Mouse (Mus musculus): ENCODE data around the gene Slc31a2.
"Not testable (repeated sequence)": the region's sequence is repeated elsewhere in the genome, so short reads cannot be mapped to it uniquely, and the experiment has no call there.

Slc31a2 gene

DNA sequence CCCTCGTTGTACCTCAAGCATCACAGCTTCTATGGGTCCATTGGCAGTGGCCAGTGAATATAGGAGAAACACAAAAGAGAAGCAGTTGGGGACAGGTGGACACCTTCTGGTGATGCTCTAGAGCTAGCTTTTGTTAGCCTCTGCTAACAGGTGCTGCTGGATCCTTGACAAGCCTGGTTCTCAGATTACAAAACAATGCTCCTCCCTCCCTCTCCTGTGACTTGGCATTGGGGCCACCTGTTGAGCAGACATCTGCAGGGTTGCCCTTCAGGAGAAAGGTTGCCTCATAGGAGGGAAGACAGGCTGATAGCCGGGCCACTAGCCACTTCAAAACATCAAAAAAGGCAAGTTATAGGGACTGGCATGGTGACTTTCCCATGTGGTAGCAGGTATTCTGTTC lies at the start of gene Slc31a2:
Gene Slc31a2 (plus strand): TSS at position 287 of the 400 bp plus-strand sequence.
- DNase-seq (ENCODE audit: low spot score in 2 of 2) = no peak

DNA sequence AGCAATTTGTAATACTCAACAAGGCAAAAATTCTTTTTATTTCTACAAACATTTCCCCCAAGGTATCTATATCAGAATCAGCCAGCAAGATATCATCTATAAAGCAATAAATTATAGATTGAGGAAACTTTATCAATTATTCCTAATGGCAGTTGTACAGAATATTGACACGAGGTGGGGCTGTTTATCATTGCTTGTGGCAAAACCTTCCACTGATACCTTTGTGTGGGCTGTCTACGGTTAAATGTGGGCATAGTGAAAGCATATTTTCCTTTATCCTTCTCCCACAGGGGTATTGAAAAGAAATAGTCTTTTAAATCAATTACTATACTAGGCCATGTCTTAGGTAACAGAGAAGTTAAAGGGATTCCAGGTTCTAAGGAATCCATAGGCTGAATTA lies 48.9 kb upstream of the Slc31a2 start:
- DNase-seq (ENCODE audit: low spot score in 2 of 2) = no peak

DNA sequence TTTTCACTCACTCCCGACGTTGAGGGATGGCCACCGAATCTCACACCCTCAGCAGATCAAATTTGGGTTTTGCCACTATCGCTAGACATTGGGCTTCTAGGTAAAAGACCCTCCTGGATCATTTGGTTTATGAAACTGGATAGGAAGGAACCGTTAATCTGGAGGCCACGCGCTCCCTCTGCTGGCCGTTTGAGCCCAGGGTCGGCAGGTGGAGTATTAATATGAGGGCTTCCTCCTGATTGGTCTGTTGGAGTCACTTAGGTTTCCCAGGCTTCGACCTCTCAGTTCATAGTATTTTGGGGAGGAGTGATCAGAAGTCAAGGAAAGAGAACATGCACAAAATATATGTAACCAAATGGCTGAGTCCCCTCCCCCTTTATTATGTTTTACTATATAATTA lies 34.0 kb upstream of the Slc31a2 start:
- peak in 1 of 2 experiments; percentile 37 for DNase-seq (ENCODE audit: low spot score in 2 of 2)

DNA sequence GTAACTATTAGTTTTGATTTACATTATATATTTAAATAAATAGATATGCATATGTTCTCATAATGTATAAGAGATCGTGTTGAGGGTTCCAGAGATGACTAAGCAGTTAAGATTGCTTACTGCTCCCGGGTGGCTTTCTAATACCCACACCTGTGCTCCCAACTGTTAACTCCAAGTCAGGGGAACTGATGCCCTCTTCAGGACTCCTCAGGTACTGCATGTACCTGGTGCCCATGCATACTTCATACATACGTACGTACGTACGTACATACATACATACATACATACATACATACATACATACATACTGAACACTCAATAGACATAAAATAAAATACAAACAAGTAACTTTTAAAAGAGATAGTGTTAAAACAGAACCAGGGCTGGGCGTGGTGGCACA lies 32.9 kb upstream of the Slc31a2 start:
- DNase-seq (ENCODE audit: low spot score in 2 of 2) = no peak

DNA sequence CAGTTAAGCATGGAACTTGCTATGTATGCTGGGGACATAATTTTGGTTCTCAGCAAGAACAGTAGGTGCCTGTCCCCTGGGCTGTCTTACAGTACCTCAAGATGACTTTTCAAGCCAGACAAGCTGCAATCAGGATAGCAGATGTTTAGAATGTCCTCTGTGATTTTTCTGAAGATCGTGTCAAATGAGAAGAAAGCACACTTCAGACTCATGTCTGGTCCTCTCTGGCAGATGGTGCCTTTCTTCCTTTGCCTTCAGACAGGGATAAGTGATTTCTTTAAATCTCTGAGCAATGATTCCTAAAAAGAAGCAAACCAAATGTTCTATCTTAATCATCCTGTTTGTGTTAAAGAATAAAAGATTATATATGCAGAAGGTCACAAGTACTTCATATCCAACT lies 32.2 kb upstream of the Slc31a2 start:
- no peak for DNase-seq (ENCODE audit: low spot score in 2 of 2)

DNA sequence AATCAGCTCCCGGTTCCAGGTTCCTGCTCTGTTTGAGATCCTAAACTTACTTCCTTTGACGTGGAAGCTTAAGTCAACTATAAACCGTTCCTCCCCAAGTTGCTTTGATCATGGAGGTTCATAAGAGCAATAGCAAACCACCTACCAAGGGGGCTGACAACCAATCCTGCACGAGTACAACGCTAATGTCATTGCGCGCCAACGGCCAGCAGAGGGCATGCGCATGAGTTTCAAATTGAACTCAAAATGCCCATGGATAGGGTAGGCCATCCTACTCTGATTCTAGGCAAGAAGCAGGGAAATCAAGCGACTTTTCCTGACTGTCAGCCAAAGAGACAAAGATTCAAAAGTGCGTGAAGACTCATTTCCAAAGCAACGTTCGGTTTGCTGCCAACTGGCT lies 31.6 kb upstream of the Slc31a2 start, which contains the start of gene Zfp37:
Gene Zfp37 (minus strand): TSS at position 279 of the 400 bp plus-strand sequence.
- DNase-seq (ENCODE audit: low spot score in 2 of 2) = no peak

DNA sequence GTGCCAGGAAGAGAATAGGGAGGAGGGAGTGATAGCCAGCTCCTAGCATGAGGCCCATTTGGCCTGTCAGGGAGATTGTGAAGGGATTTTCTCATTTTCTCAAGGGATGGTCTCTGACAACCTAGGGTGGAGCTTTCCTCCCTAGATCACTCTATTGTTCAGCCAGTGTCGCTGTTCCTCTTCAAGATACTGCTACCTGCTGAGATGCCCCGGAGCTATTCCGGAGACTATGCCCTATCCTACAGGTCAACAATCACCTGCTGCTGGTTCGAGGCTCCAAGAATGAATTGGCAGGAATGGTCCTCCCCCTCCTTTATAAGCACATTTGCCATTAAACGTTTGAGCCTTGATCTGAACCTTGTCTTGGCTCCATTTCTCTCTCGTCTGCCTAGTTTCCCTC lies 21.8 kb upstream of the Slc31a2 start:
- no peak for DNase-seq (ENCODE audit: low spot score in 2 of 2)

DNA sequence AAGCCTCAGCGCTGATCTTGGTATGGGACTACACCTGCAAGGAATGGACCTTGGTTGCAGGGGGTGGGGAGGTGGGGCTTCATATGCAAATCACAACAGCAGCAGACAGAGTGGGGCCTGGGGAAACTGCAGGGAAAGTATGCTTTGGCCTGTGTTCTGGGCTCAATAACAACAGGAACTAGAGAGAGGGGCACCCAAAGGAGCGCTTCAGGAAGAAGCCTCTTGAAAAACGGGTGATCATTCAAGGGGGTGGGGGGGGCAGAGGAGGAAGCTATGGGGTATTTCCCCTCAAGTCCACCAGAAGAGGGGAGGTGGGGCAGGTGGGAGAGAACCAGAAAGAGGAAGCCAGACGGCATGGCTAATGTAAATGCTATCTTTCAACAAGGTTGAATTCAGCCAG lies 14.0 kb upstream of the Slc31a2 start:
- no peak for DNase-seq (ENCODE audit: low spot score in 2 of 2)

DNA sequence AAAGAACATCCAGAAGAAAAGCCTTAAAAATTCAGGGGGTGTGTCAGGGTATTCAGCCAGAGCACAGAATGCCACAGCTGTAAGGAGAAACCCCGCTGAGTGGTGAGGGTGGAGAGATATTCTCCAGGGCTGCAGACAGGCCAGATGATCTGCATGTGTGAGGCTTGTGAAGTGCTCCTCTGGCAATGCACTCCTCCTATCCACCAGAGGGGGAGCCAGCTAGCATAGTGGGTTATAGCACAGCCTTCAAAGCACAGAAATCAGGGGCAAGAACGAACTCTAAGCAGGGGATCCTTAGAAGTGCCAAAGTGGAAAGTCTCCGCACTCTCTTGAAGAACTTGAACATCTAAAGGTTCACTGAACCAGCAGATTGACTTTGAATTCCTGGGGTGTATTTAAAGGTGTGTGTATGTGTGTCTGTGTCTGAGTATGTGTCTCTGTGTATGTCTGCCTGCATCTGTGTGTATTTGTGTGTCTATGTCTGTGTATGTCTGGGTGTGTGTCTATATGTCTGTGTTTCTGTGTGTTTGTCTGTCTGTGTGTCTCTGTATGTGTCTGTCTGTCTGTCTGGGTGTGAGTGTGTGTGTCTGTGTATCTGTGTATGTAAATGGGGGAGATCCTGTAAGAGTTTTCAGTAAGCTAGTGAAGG lies 11.3 kb upstream of the Slc31a2 start:
- DNase-seq (ENCODE audit: low spot score in 2 of 2) = no peak

DNA sequence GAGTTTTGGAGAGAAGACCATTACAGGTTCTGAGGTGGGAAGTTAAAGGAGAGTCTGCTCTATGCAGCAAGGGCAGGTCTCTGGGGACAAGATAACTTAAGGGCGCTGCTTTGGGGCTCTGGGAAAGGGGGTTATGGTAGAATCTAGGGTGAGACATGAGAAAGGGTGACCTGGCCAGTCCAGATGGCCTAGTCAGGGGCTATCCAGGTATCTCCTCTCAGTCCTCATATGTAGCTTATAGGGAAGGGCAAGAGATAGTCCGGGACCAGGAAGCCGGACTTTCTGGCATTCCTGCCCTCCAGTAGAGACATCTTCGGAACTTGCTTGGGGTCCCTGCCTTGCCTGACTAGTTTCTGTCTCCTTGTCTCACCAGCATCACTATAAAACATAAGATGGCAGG lies 10.6 kb upstream of the Slc31a2 start:
- no peak for DNase-seq (ENCODE audit: low spot score in 2 of 2)

DNA sequence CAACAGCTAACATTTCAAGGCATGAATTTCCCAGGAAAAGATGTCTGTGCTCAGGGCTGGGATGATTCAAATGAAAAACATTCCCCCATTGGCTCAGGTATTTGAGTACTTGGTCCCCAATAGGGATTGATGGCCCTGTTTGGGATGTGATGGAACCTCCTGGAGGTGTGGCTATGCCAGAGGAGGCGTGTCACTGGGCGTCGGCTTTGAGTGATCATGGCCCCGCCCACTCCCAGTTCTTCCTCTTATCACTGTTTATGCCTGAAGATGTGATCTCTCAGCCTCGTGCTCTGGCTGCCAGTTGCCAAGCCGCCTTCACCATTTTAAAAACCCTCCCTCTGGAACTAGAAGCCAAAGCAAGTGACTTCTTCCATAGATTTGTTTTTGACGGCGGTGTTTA lies 7.8 kb upstream of the Slc31a2 start:
- no peak for DNase-seq (ENCODE audit: low spot score in 2 of 2)

DNA sequence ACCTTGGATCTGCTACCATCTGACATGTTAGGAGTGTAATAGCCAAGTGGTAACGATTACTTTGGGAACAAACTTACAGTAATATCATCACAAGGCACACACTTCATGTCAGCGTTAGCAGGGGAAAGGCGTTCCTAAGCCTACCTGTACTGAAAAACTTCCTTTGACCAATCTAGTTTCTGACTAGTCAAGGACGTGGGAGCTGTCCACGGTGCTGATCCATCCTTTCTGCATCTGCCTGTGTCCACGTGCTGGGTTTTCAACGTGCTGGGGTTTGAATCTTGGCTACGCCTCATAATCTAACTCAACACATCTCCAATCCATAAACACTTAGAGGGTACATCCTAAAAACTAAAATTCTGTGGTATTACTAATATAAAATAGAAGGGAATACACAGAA lies 5.4 kb upstream of the Slc31a2 start:
- DNase-seq (ENCODE audit: low spot score in 2 of 2) = no peak

DNA sequence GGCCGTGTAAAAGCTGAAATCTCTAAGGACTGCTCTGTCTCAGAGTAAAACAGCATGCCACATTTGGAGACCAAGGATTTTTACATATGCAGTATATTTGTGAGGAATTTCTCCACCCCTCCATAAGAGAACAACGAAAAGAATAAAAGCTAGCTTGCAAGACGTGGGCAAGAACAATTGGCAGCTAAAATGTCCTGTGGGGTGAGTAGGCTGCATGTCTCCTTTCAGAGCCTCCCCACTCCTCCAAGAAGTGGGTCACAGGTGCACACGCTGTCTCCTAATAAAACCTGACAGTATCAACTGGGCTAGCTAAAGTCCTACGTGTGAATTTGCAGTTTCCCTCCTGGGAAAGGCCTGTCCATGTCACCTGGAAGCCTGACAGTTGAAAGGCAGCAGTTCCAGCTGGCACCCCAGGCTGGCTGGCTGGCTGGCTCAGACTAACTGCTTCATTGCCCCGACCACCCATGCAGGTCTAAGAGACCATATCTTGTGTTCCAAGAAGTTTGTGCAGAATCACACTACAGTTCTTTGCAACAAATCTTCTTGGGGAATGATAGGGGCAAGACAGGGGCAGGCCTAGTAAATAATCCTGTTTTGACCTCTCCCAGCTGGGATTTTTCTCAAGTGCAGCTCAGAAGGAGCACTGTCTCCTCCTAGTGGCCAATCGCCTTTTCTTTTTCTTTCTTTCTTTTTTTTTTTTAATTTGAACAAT lies 927 bp downstream of the Slc31a2 start:
- DNase-seq (ENCODE audit: low spot score in 2 of 2) = no peak

DNA sequence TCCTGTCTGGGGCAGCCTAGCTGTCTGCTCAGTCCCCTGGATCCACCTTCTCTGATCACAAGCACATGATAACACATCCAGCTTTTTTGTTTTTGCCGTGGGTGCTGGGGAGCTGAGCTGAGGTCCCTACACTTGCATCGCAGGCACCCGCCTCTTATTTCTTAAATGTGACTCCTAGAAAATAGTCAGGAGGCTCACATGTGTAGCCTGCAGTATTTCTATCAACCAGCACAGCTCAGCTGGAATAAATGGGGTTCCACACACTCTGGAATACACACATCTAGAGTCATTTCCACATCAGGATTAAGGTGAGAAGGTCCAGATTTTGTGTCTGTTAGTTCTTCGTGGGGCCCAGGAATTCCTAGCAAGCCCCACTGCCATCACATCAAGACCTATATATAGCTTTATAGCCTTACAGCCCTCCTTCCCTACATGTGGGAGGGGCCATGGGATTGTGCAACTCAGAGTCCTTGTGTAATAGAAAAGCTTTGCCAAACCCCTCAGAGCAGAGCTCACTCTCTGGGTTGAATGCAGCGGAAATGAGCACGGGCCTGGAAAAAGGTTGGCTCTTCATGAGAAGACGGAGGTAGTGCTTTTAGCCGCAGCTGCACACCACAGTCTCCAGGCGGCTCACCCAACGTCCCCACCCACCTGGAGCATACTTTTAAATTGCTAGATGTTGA lies 2.9 kb downstream of the Slc31a2 start:
- DNase-seq (ENCODE audit: low spot score in 2 of 2) = no peak

DNA sequence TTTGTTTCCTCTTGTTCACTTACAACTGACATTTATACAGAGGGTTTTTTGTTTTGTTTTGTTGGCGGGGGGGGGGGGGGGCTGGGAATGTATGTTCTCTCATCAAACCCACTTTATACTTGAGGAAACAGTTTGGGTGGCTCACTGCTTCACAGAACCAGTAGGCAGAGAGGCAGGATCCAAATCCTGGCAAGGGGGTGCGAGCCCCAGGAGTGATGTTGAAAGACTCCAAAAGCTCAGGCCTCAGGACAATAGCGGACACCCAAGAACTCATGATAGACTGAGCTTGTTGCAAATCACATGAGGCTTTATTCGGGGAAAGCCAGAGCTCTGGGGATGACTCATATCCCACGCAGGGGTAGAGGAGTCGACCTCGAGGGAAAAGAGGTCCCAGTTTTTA lies 3.7 kb downstream of the Slc31a2 start:
- DNase-seq (ENCODE audit: low spot score in 2 of 2) = not testable (repeated sequence)

DNA sequence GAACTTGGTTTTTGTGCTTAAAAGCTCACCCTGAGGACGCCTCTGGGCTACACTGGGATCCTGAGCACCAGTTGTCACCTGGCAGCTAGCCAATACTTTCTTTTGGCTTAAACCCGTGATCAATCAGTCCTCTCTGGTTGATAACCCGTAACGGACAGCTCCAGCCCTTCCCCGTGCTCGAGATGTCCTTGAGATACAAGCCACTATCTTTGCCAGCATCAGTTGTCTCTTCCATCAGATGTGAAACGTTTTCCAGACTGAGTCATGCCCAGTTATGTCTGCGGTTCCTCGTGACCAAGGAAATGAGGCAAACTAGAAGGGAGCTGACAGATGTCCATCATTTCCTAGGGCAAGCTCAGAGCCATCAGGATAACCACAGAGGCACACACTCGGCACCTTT lies 4.7 kb downstream of the Slc31a2 start:
- DNase-seq (ENCODE audit: low spot score in 2 of 2) = no peak

DNA sequence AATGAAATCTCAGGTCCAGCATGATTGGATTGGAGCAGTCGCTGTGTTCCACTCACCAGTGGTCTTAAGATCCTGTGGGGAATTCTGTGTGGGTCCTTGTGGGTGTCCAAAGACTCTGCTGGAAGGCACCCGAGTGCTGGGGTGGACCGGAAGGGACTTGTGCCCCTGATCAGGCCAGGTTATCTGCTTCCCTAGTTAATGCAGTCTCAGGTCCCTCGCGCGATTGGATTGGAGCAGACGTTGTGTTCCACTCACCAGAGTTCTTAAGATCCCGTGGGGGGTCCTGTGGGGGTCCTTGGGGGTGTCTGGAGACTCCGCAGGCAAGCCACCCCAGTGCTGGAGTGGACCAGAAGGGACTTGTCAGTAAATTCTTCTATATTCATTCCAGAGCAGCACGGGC lies 10.3 kb downstream of the Slc31a2 start:
- no peak for DNase-seq (ENCODE audit: low spot score in 2 of 2)

DNA sequence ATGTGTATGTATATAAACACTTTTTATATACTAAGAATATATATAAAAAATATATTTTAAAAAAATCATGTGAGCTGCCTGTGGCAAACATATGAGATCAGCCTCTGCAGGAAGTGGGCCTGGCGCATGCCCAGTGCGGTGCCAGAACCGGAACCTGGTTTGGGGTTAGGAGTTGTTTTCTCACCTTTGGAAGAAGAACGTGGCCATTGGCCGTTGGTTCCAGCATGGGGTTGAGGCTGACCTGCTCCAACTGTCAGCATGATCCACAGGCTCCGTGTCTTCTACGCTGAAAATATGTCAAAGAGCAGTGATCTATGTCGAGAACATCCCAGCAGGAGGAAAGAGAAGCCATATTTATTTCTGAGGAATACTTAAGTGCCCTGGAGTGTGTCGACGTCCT lies 11.6 kb downstream of the Slc31a2 start:
- no peak for DNase-seq (ENCODE audit: low spot score in 2 of 2)

DNA sequence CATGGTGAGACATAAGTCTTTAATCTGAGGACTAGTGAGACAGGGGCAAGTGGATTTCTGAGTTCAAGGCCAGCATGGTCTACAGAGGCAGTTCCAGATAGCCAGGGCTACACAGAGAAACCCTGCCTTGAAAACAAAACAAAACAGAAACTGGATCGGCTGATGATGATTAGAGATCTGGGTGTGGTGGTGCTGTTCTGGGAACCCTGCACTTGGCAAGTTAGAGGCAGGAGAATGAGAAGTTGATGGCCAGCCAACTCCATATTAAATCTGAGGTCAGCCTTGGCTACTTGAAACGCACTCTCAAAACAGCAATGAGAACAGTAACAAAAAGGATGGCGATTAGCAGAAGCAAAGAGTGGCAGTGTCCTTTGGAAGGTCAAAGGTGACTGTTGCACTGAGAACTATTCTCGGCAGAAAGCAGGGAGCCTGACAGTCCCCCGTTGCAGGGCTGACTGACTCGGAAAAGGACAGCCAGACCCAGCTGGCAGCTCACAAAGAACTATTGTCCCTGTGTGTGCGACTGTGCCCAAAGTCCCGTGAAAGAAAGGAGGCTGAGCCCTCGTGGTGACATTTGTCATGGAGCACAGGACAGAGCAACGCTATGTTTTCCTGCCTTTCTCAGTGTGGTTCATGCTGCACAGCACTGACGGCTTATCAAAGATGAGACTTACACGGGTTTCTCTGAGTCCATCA lies 12.6 kb downstream of the Slc31a2 start:
- no peak for DNase-seq (ENCODE audit: low spot score in 2 of 2)

DNA sequence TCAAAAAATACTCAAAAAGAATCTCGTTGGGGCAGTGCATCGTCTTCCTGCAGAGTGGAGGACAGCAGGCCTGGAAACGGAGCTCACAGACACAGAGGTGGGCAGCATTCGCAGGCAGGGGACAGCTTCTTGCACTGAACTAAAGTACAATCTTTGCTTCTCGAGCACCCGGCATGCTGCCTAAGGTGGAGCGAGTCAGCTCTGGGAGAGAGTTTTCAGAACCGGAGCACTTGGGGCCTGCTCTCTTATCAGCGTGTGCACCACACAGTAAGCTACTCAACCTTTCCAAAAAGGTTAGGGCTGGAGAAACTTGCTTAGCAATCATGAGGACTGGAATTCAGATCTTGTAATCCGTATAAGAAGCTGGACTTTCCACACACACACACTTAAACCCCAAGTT lies 14.3 kb downstream of the Slc31a2 start:
- no peak for DNase-seq (ENCODE audit: low spot score in 2 of 2)

DNA sequence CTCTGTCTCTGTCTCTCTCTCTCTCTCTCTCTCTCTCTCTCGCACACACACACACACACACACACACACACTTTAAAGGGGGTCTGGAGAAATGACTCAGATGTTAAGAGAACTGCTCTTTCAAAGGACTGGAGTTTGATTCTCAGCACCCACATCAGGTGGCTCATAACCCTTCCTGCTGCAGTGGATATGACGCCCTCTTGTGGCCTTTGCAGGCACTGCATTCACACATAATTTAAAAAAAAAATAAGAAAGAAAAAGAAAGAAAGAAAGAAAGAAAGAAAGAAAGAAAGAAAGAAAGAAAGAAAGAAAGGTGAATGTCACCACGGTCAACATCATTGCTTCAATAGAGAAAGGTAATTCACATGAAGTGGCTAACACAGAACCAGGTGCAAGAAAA lies 14.9 kb downstream of the Slc31a2 start:
- DNase-seq (ENCODE audit: low spot score in 2 of 2) = no peak

DNA sequence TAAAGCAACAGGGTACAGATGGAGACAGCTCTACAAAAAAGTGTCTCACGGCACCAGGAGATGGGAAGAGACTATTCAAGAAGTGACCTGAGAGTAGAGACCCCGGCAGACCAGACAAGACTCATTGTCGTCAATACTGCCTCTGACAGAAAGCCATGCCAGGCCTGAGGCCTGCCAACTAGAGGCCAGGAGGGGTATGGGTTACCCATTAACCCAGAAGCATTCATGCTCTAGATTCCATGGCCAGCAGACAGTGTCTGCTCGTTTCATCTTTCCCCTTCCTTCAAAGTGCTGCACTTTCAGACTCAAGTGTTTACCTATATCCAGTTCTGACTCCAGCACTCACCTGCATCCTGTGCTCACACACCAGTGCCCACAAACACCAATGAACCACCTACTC lies 15.7 kb downstream of the Slc31a2 start:
- no peak for DNase-seq (ENCODE audit: low spot score in 2 of 2)

Data from frontal cortex, postnatal 10 days (tissue).